Mouse (Mus musculus): ENCODE results near the gene Ms4a4d. TPM values are rescaled to one million over a fixed set of nuclear protein-coding genes. Genes with fewer than 3 reads are reported as not detected.

Ms4a4d gene
- total and polyA plus RNA-seq, 2 experiments from 2014 or later = not detected

- DNase-seq (ENCODE audit: low spot score) (no peak), ATAC-seq (ENCODE audit: low FRiP score) (no peak)
- H3K4me2 ChIP-seq (ENCODE audit: low read depth, low read length, poor library complexity, severe bottlenecking) = no peak overlapping the region
- H3K9me3 ChIP-seq (ENCODE audit: low read length) = no peaks in the 10 kb centered on the region
- H3K9ac ChIP-seq (replicated peaks; ENCODE audit: low read length, poor library complexity, severe bottlenecking) = no peak overlapping the region
- H3K36me3 ChIP-seq (ENCODE audit: insufficient read depth, low read length) = no peaks in the 10 kb centered on the region
- no peaks in the 10 kb centered on the region for H3K4me1 ChIP-seq (ENCODE audit: insufficient read depth, low read length)
- no peak overlapping the region for H3K27ac ChIP-seq (ENCODE audit: low read depth, low read length)
- TF ChIP-seq CTCF (IDR thresholded peaks at IDR 0.05) = no peak
- WGBS = 91% methylated on average over 3 of the region's 3 CpGs
- no peaks in the 10 kb centered on the region for H3K27me3 ChIP-seq (ENCODE audit: insufficient read depth, low read length)
- no peak overlapping the region for H3K4me3 ChIP-seq (ENCODE audit: low read depth, low read length)
These were observed 64.7 kb downstream of the Ms4a4d start for GRCm38 (mm10) chr19:11601349-11601748.

- 81% methylated on average over 2 of the region's 2 CpGs for WGBS
These were observed 65.4 kb downstream of the Ms4a4d start for GRCm38 (mm10) chr19:11602026-11602425.

GRCm38 (mm10) chr19:11604603-11605002 lies 68.0 kb downstream of the Ms4a4d start, which contains the start of gene Ms4a6d:
Gene Ms4a6d, minus strand, starts transcription at chr19:11604849.
- Histone ChIP-seq H3K27ac (ENCODE audit: low read depth, low read length) (no peak within 1 kb of the TSS), H3K9ac (replicated peaks; ENCODE audit: low read length, poor library complexity, severe bottlenecking) (no peak within 1 kb of the TSS), H3K36me3 (ENCODE audit: insufficient read depth, low read length) (no peaks in the 10 kb centered on the region), H3K27me3 (ENCODE audit: insufficient read depth, low read length) (no peaks in the 10 kb centered on the region), H3K4me2 (ENCODE audit: low read depth, low read length, poor library complexity, severe bottlenecking) (no peak within 1 kb of the TSS), H3K9me3 (ENCODE audit: low read length) (no peaks in the 10 kb centered on the region), H3K4me1 (ENCODE audit: insufficient read depth, low read length) (no peaks in the 10 kb centered on the region), H3K4me3 (ENCODE audit: low read depth, low read length) (no peak within 1 kb of the TSS)
- DNase-seq (ENCODE audit: low spot score) (no peak), ATAC-seq (ENCODE audit: low FRiP score) (no peak)
- no peak for TF ChIP-seq CTCF (IDR thresholded peaks at IDR 0.05)
- WGBS = 94% methylated on average over 2 of the region's 2 CpGs

More at GRCm38 (mm10) chr19:11602026-11602425, 65.4 kb downstream of the Ms4a4d start:
- peak; percentile 77 for TF ChIP-seq CTCF (IDR thresholded peaks at IDR 0.05)
- Histone ChIP-seq H3K27ac (ENCODE audit: low read depth, low read length) (no peak overlapping the region), H3K4me1 (ENCODE audit: insufficient read depth, low read length) (no peaks in the 10 kb centered on the region), H3K9ac (replicated peaks; ENCODE audit: low read length, poor library complexity, severe bottlenecking) (no peak overlapping the region), H3K4me2 (ENCODE audit: low read depth, low read length, poor library complexity, severe bottlenecking) (no peak overlapping the region), H3K27me3 (ENCODE audit: insufficient read depth, low read length) (no peaks in the 10 kb centered on the region), H3K9me3 (ENCODE audit: low read length) (no peaks in the 10 kb centered on the region), H3K36me3 (ENCODE audit: insufficient read depth, low read length) (no peaks in the 10 kb centered on the region), H3K4me3 (ENCODE audit: low read depth, low read length) (no peak overlapping the region)
- DNase-seq (ENCODE audit: low spot score) (peak; percentile 66), ATAC-seq (ENCODE audit: low FRiP score) (0 out of 2 replicates have a peak, but pooled peaks have one; percentile 38)

Other genes with a start within 250 kb of the Ms4a4d start
- gene Ms4a14, start 222.3 kb upstream of the Ms4a4d start, total RNA-seq (2014; rRNA removed) = 0.11 TPM in 1 of 2 replicates, not detected in the other
- gene Ms4a14, start 222.3 kb upstream of the Ms4a4d start, polyA plus RNA-seq (2015; fragmentation: Nextera tagmentation; extraction: Ambion mirVana) = 0.06 TPM in 1 of 2 replicates, not detected in the other
- gene Ms4a7, start 200.7 kb upstream of the Ms4a4d start, total RNA-seq (2014; rRNA removed) = 0.16 and 2.1 TPM in 2 replicates
- gene Ms4a7, start 200.7 kb upstream of the Ms4a4d start, polyA plus RNA-seq (2015; fragmentation: Nextera tagmentation; extraction: Ambion mirVana) = 1.9 and 2.5 TPM in 2 replicates
- gene Ms4a4a, start 161.3 kb upstream of the Ms4a4d start, total RNA-seq (2014; rRNA removed) = 0.22 and 1.3 TPM in 2 replicates
- gene Ms4a4a, start 161.3 kb upstream of the Ms4a4d start, polyA plus RNA-seq (2015; fragmentation: Nextera tagmentation; extraction: Ambion mirVana) = 1.3 and 1.9 TPM in 2 replicates
- 0.47 TPM in 1 of 2 replicates, not detected in the other for gene Ms4a4c, start 132.0 kb upstream of the Ms4a4d start, total RNA-seq (2014; rRNA removed)
- 0.20 TPM in 1 of 2 replicates, not detected in the other for gene Ms4a4c, start 132.0 kb upstream of the Ms4a4d start, polyA plus RNA-seq (2015; fragmentation: Nextera tagmentation; extraction: Ambion mirVana)
- gene Ms4a4b, start 93.2 kb upstream of the Ms4a4d start, total RNA-seq (2014; rRNA removed) = not detected in 2 replicates
- not detected in 2 replicates for gene Ms4a4b, start 93.2 kb upstream of the Ms4a4d start, polyA plus RNA-seq (2015; fragmentation: Nextera tagmentation; extraction: Ambion mirVana)
- gene Ms4a6c, start 67.4 kb upstream of the Ms4a4d start, total RNA-seq (2014; rRNA removed) = 2.0 and 4.0 TPM in 2 replicates
- gene Ms4a6c, start 67.4 kb upstream of the Ms4a4d start, polyA plus RNA-seq (2015; fragmentation: Nextera tagmentation; extraction: Ambion mirVana) = 2.1 and 2.3 TPM in 2 replicates
- not detected in 2 replicates for gene Gm8369, start 50.9 kb upstream of the Ms4a4d start, total RNA-seq (2014; rRNA removed)
- gene Gm8369, start 50.9 kb upstream of the Ms4a4d start, polyA plus RNA-seq (2015; fragmentation: Nextera tagmentation; extraction: Ambion mirVana) = not detected in 2 replicates
- 2.7 and 3.0 TPM in 2 replicates for gene Ms4a6b, start 20.3 kb upstream of the Ms4a4d start, total RNA-seq (2014; rRNA removed)
- 2.0 TPM in 2 replicates for gene Ms4a6b, start 20.3 kb upstream of the Ms4a4d start, polyA plus RNA-seq (2015; fragmentation: Nextera tagmentation; extraction: Ambion mirVana)
- gene Ms4a6d, start 68.0 kb downstream of the Ms4a4d start, total RNA-seq (2014; rRNA removed) = 1.3 and 2.0 TPM in 2 replicates
- 1.8 and 2.7 TPM in 2 replicates for gene Ms4a6d, start 68.0 kb downstream of the Ms4a4d start, polyA plus RNA-seq (2015; fragmentation: Nextera tagmentation; extraction: Ambion mirVana)
- gene Ms4a2, start 86.9 kb downstream of the Ms4a4d start, total RNA-seq (2014; rRNA removed) = not detected in 2 replicates
- 0.09 and 0.15 TPM in 2 replicates for gene Ms4a2, start 86.9 kb downstream of the Ms4a4d start, polyA plus RNA-seq (2015; fragmentation: Nextera tagmentation; extraction: Ambion mirVana)
- gene Ms4a3, start 104.0 kb downstream of the Ms4a4d start, total RNA-seq (2014; rRNA removed) = not detected in 2 replicates
- not detected in 2 replicates for gene Ms4a3, start 104.0 kb downstream of the Ms4a4d start, polyA plus RNA-seq (2015; fragmentation: Nextera tagmentation; extraction: Ambion mirVana)
- not detected in 2 replicates for gene Oosp2, start 123.8 kb downstream of the Ms4a4d start, total RNA-seq (2014; rRNA removed)
- gene Oosp2, start 123.8 kb downstream of the Ms4a4d start, polyA plus RNA-seq (2015; fragmentation: Nextera tagmentation; extraction: Ambion mirVana) = not detected in 2 replicates
- not detected in 2 replicates for gene Oosp1, start 154.3 kb downstream of the Ms4a4d start, total RNA-seq (2014; rRNA removed)
- not detected in 2 replicates for gene Oosp1, start 154.3 kb downstream of the Ms4a4d start, polyA plus RNA-seq (2015; fragmentation: Nextera tagmentation; extraction: Ambion mirVana)
- not detected in 2 replicates for gene Oosp3, start 160.3 kb downstream of the Ms4a4d start, total RNA-seq (2014; rRNA removed)
- gene Oosp3, start 160.3 kb downstream of the Ms4a4d start, polyA plus RNA-seq (2015; fragmentation: Nextera tagmentation; extraction: Ambion mirVana) = not detected in 2 replicates
- gene Gif, start 210.8 kb downstream of the Ms4a4d start, total RNA-seq (2014; rRNA removed) = not detected in 2 replicates
- not detected in 2 replicates for gene Gif, start 210.8 kb downstream of the Ms4a4d start, polyA plus RNA-seq (2015; fragmentation: Nextera tagmentation; extraction: Ambion mirVana)
- gene Mrpl16, start 233.6 kb downstream of the Ms4a4d start, total RNA-seq (2014; rRNA removed) = 15.6 and 22.8 TPM in 2 replicates
- gene Mrpl16, start 233.6 kb downstream of the Ms4a4d start, polyA plus RNA-seq (2015; fragmentation: Nextera tagmentation; extraction: Ambion mirVana) = 52.3 and 53.0 TPM in 2 replicates

All from midbrain, postnatal 0 days (tissue).